Mouse (Mus musculus): ENCODE measurements at regions not wholly inside any gene's neighbourhood (a gene's known extent, or its start where the extent isn't known, plus 50 kb on each side); places are given as distances from the start of the nearest gene placed in this dataset.

GRCm38 (mm10) chr3:45523281-45523680 lies 145.1 kb downstream of the Pcdh10 start:
- DNase-seq, result no peak

- DNase-seq, result no peak
Observed at GRCm38 (mm10) chr3:45547091-45547490, 168.9 kb downstream of the Pcdh10 start.

- peak; percentile 18 for DNase-seq
Observed at GRCm38 (mm10) chr3:45555736-45556135, 177.5 kb downstream of the Pcdh10 start.

GRCm38 (mm10) chr3:45572995-45573394 lies 194.8 kb downstream of the Pcdh10 start:
- DNase-seq, result no peak

GRCm38 (mm10) chr3:45577035-45577434 lies 198.8 kb downstream of the Pcdh10 start:
- no peak for DNase-seq

GRCm38 (mm10) chr3:45593561-45593960 lies 215.4 kb downstream of the Pcdh10 start:
- no peak for DNase-seq

- DNase-seq, result no peak
Observed at GRCm38 (mm10) chr3:45602278-45602677, 224.1 kb downstream of the Pcdh10 start.

GRCm38 (mm10) chr3:45603151-45603550 lies 225.0 kb downstream of the Pcdh10 start:
- no peak for DNase-seq

- no peak for DNase-seq
Observed at GRCm38 (mm10) chr3:45620729-45621128, 242.5 kb downstream of the Pcdh10 start.

GRCm38 (mm10) chr3:45645856-45646450 lies 267.8 kb downstream of the Pcdh10 start:
- no peak for DNase-seq

GRCm38 (mm10) chr3:45649361-45649760 lies 271.2 kb downstream of the Pcdh10 start:
- DNase-seq, result no peak

GRCm38 (mm10) chr3:45657023-45657422 lies 278.8 kb downstream of the Pcdh10 start:
- no peak for DNase-seq

GRCm38 (mm10) chr3:45658093-45658776 lies 280.0 kb downstream of the Pcdh10 start:
- DNase-seq, result no peak

- DNase-seq, result no peak
Observed at GRCm38 (mm10) chr3:45659052-45659451, 280.9 kb downstream of the Pcdh10 start.

GRCm38 (mm10) chr3:45670434-45670833 lies 292.2 kb downstream of the Pcdh10 start:
- DNase-seq, result no peak

GRCm38 (mm10) chr3:45677672-45678071 lies 299.5 kb downstream of the Pcdh10 start:
- DNase-seq, result no peak

GRCm38 (mm10) chr3:45681410-45681809 lies 303.2 kb downstream of the Pcdh10 start:
- no peak for DNase-seq

- DNase-seq, result no peak
Observed at GRCm38 (mm10) chr3:45707891-45708290, 329.7 kb downstream of the Pcdh10 start.
